In the genomic region with DNA sequence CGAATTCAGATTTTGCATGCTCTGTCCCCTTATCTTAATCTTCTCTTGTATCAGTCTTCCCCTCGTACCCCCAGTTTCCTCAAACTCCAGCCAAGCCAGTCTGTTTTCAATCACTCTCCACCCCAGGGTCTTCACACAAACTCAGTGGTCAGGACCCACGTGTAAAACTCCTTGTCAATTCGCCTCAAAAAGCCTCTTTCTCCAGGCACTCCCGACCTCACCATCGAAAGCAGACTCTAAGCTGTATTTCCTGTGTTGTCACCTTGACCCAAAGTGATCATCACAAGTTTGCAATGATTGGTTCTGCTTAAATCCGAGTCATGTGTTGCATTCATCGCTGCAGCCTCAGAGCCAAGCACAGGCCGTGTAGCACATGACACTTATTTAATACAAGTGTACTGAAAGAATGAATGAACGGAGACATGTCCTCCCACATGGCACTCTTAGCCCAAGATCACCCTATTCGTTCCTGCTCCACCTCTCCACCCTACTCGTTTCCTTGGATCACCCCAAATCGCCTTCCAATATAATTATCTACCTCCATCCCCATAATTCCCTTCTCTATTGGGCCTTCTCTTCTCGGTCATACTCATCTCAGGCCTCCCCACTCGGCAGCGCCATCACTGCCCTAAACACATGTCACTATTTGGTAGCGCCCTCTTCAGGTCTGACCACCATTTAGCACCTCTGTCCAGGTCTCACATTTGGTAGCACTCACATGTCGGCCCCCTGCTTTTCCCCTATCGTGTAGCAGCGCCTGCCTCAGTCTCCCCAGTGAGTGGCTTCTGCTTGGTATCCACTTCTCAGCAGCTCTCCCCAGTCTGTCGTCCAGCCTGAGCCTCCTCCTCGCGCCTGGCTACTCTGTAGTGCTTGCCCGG, we compare ENCODE assay signal across 8 mouse cellular contexts. TPM values are rescaled to one million over a fixed set of nuclear protein-coding genes. Genes with fewer than 3 reads are reported as not detected.
DNase-seq lines count a peak whose midpoint lies in the region; ATAC-seq and TF ChIP-seq lines count a peak whose summit lies in the region.

No protein-coding gene starts in this region.

- H3K27ac ChIP-seq in heart, embryonic 13.5 days (replicated peaks) = peak overlapping the region; percentile 88
- H3K27ac ChIP-seq in ES-Bruce4 (ENCODE audit: insufficient read depth, low read length) = peak overlapping the region; percentile 4; the same call in 1 of the 2 replicates
- peak overlapping the region; percentile 85; the same call in 1 of the 2 replicates for H3K27ac ChIP-seq in limb, embryonic 13.5 days
- peak overlapping the region; percentile 78 for H3K27ac ChIP-seq in midbrain, postnatal 0 days (ENCODE audit: low read depth, low read length)

- no peaks in the 10 kb centered on the region for H3K27me3 ChIP-seq in heart, embryonic 13.5 days (replicated peaks)
- no peaks in the 10 kb centered on the region for H3K27me3 ChIP-seq in ES-Bruce4 (ENCODE audit: control insufficient read depth, insufficient read depth, low read length, poor library complexity, severe bottlenecking)
- no peaks in the 10 kb centered on the region for H3K27me3 ChIP-seq in limb, embryonic 13.5 days
- no peaks in the 10 kb centered on the region for H3K27me3 ChIP-seq in midbrain, postnatal 0 days (ENCODE audit: insufficient read depth, low read length)

- no peaks in the 10 kb centered on the region for H3K9me3 ChIP-seq in heart, embryonic 13.5 days
- H3K9me3 ChIP-seq in ES-Bruce4 (replicated peaks; ENCODE audit: control insufficient read depth, insufficient read depth, low read length, poor library complexity, severe bottlenecking) = no peaks in the 10 kb centered on the region
- no peaks in the 10 kb centered on the region for H3K9me3 ChIP-seq in limb, embryonic 13.5 days
- H3K9me3 ChIP-seq in midbrain, postnatal 0 days (ENCODE audit: low read length) = no peaks in the 10 kb centered on the region

- TF ChIP-seq CTCF in ES-Bruce4 (IDR thresholded peaks at IDR 0.05; ENCODE audit: low read depth, low read length) = peak; percentile 71
- TF ChIP-seq CTCF in midbrain, postnatal 0 days (IDR thresholded peaks at IDR 0.05) = peak; percentile 75

- WGBS in heart, embryonic 13.5 days = 3% methylated on average over 24 of the region's 24 CpGs
- WGBS in limb, embryonic 13.5 days = 6% methylated on average over 24 of the region's 24 CpGs
- 7% methylated on average over 24 of the region's 24 CpGs for WGBS in midbrain, postnatal 0 days

- H3K4me3 ChIP-seq in heart, embryonic 13.5 days = peak overlapping the region; percentile 90
- peak overlapping the region; percentile 83 for H3K4me3 ChIP-seq in ES-Bruce4 (ENCODE audit: low read depth, low read length)
- H3K4me3 ChIP-seq in limb, embryonic 13.5 days = peak overlapping the region; percentile 88
- peak overlapping the region; percentile 82 for H3K4me3 ChIP-seq in midbrain, postnatal 0 days (ENCODE audit: low read depth, low read length)

- peak overlapping the region; percentile 89 for H3K4me2 ChIP-seq in heart, embryonic 13.5 days
- H3K4me2 ChIP-seq in limb, embryonic 13.5 days (replicated peaks) = peak overlapping the region; percentile 84
- H3K4me2 ChIP-seq in midbrain, postnatal 0 days (ENCODE audit: low read depth, low read length, poor library complexity, severe bottlenecking) = peak overlapping the region; percentile 62

- H3K36me3 ChIP-seq in heart, embryonic 13.5 days = peaks cover 38% of the 10 kb centered on the region
- peaks cover 6% of the 10 kb centered on the region for H3K36me3 ChIP-seq in ES-Bruce4 (ENCODE audit: control insufficient read depth, insufficient read depth, low read length, poor library complexity, severe bottlenecking)
- H3K36me3 ChIP-seq in limb, embryonic 13.5 days = peaks cover 38% of the 10 kb centered on the region
- peaks cover 13% of the 10 kb centered on the region for H3K36me3 ChIP-seq in midbrain, postnatal 0 days (ENCODE audit: insufficient read depth, low read length)

- intact Hi-C loops in heart, postnatal 25 days (cut with DNase I) = loop anchor here (2.0 kb wide), 1 partner anchor 34 kb away; no protein-coding TSS in a partner anchor

- DNase-seq in heart, postnatal 25 days (ENCODE audit: low spot score) = no peak
- DNase-seq in cerebellum, adult 9-10 months = peak; percentile 89
- peak; percentile 69 to 74 for DNase-seq in frontal cortex, postnatal 36 days (ENCODE audit: low spot score in 2 of 2)
- DNase-seq in midbrain, postnatal 0 days (ENCODE audit: low spot score) = peak; percentile 87
- no peak for DNase-seq in yolk sac, embryonic 10.5 days (ENCODE audit: low spot score)

- peaks cover 55% of the 10 kb centered on the region for H3K4me1 ChIP-seq in heart, embryonic 13.5 days
- peaks cover 2% of the 10 kb centered on the region for H3K4me1 ChIP-seq in ES-Bruce4 (ENCODE audit: control insufficient read depth, insufficient read depth, low read length)
- peaks cover 36% of the 10 kb centered on the region for H3K4me1 ChIP-seq in limb, embryonic 13.5 days
- peaks cover 12% of the 10 kb centered on the region for H3K4me1 ChIP-seq in midbrain, postnatal 0 days (ENCODE audit: insufficient read depth, low read length)

- peak; percentile 65; the same call in 1 of the 2 replicates for ATAC-seq in heart, embryonic 13.5 days (ENCODE audit: extremely low read depth, insufficient number of reproducible peaks, low FRiP score, low TSS enrichment)
- ATAC-seq in limb, embryonic 13.5 days (ENCODE audit: low FRiP score, low read depth) = peak; percentile 38
- peak; percentile 70 for ATAC-seq in midbrain, postnatal 0 days (ENCODE audit: low FRiP score)

- H3K9ac ChIP-seq in heart, embryonic 13.5 days = peak overlapping the region; percentile 92
- peak overlapping the region; percentile 78 for H3K9ac ChIP-seq in ES-Bruce4 (ENCODE audit: low read depth, poor library complexity, severe bottlenecking)
- H3K9ac ChIP-seq in limb, embryonic 13.5 days = peak overlapping the region; percentile 87
- peak overlapping the region; percentile 91 for H3K9ac ChIP-seq in midbrain, postnatal 0 days (replicated peaks; ENCODE audit: low read length, poor library complexity, severe bottlenecking)

- no peak for TF ChIP-seq POLR2A in ES-Bruce4 (IDR thresholded peaks at IDR 0.05; ENCODE audit: insufficient read depth, low read length)

- no peak for TF ChIP-seq EP300 in ES-Bruce4 (IDR thresholded peaks at IDR 0.05; ENCODE audit: insufficient read depth, low read depth, low read length)

RNA-seq across cellular contexts. Expression of a gene that starts 0.8 kb away (rescaled TPM):
- 82.3 and 94.0 TPM in 2 replicates for polyA plus RNA-seq in heart, embryonic 13.5 days (2015; fragmentation: Nextera tagmentation; extraction: Ambion mirVana)
- total RNA-seq in heart, postnatal 25 days (2021) = 100 to 1,000 TPM in 1 of 2 experiments, 10 to 100 TPM in 1; 97.5 to 102 TPM
- polyA plus RNA-seq in ES-Bruce4 (2011; ENCODE audit: insufficient read depth, insufficient read length, low read depth, missing spikeins) = 106 and 107 TPM in 2 replicates
- 115 and 118 TPM in 2 replicates for polyA plus RNA-seq in limb, embryonic 13.5 days (2015; fragmentation: Nextera tagmentation; extraction: Ambion mirVana)
- total RNA-seq in midbrain, postnatal 0 days (2014; rRNA removed) = 56.4 and 61.0 TPM in 2 replicates
- polyA plus RNA-seq in midbrain, postnatal 0 days (2015; fragmentation: Nextera tagmentation; extraction: Ambion mirVana) = 144 and 145 TPM in 2 replicates

RNA-seq across cellular contexts. Expression of a gene that starts 34.4 kb away (rescaled TPM):
- polyA plus RNA-seq in heart, embryonic 13.5 days (2015; fragmentation: Nextera tagmentation; extraction: Ambion mirVana) = 25.5 and 25.8 TPM in 2 replicates
- total RNA-seq in heart, postnatal 25 days (2021) = 1 to 10 TPM; 5.2 to 6.5 TPM
- 4.2 and 4.4 TPM in 2 replicates for polyA plus RNA-seq in ES-Bruce4 (2011; ENCODE audit: insufficient read depth, insufficient read length, low read depth, missing spikeins)
- polyA plus RNA-seq in limb, embryonic 13.5 days (2015; fragmentation: Nextera tagmentation; extraction: Ambion mirVana) = 33.0 and 33.1 TPM in 2 replicates
- 5.5 and 5.8 TPM in 2 replicates for total RNA-seq in midbrain, postnatal 0 days (2014; rRNA removed)
- polyA plus RNA-seq in midbrain, postnatal 0 days (2015; fragmentation: Nextera tagmentation; extraction: Ambion mirVana) = 2.0 and 2.5 TPM in 2 replicates

RNA-seq across cellular contexts. Expression of a gene that starts 35.3 kb away (rescaled TPM):
- 26.7 and 26.8 TPM in 2 replicates for polyA plus RNA-seq in heart, embryonic 13.5 days (2015; fragmentation: Nextera tagmentation; extraction: Ambion mirVana)
- total RNA-seq in heart, postnatal 25 days (2021) = 1 to 10 TPM; 1.8 to 1.9 TPM
- 11.9 and 14.0 TPM in 2 replicates for polyA plus RNA-seq in ES-Bruce4 (2011; ENCODE audit: insufficient read depth, insufficient read length, low read depth, missing spikeins)
- 12.9 and 14.9 TPM in 2 replicates for polyA plus RNA-seq in limb, embryonic 13.5 days (2015; fragmentation: Nextera tagmentation; extraction: Ambion mirVana)
- total RNA-seq in midbrain, postnatal 0 days (2014; rRNA removed) = 13.6 and 16.9 TPM in 2 replicates
- 2.0 and 2.7 TPM in 2 replicates for polyA plus RNA-seq in midbrain, postnatal 0 days (2015; fragmentation: Nextera tagmentation; extraction: Ambion mirVana)

RNA-seq across cellular contexts. Expression of a gene that starts 44.1 kb away (rescaled TPM):
- polyA plus RNA-seq in heart, embryonic 13.5 days (2015; fragmentation: Nextera tagmentation; extraction: Ambion mirVana) = 0.09 and 0.14 TPM in 2 replicates
- total RNA-seq in heart, postnatal 25 days (2021) = not detected
- polyA plus RNA-seq in ES-Bruce4 (2011; ENCODE audit: insufficient read depth, insufficient read length, low read depth, missing spikeins) = 1.1 and 1.2 TPM in 2 replicates
- polyA plus RNA-seq in limb, embryonic 13.5 days (2015; fragmentation: Nextera tagmentation; extraction: Ambion mirVana) = 0.27 and 0.31 TPM in 2 replicates
- 48.8 and 49.0 TPM in 2 replicates for total RNA-seq in midbrain, postnatal 0 days (2014; rRNA removed)
- polyA plus RNA-seq in midbrain, postnatal 0 days (2015; fragmentation: Nextera tagmentation; extraction: Ambion mirVana) = 9.0 and 9.2 TPM in 2 replicates

RNA-seq across cellular contexts. Expression of a gene that starts 46.9 kb away (rescaled TPM):
- 0.10 TPM in 1 of 2 replicates, not detected in the other for polyA plus RNA-seq in heart, embryonic 13.5 days (2015; fragmentation: Nextera tagmentation; extraction: Ambion mirVana)
- total RNA-seq in heart, postnatal 25 days (2021) = under 1 TPM; 0.14 to 0.16 TPM
- polyA plus RNA-seq in ES-Bruce4 (2011; ENCODE audit: insufficient read depth, insufficient read length, low read depth, missing spikeins) = 0.29 and 3.3 TPM in 2 replicates
- polyA plus RNA-seq in limb, embryonic 13.5 days (2015; fragmentation: Nextera tagmentation; extraction: Ambion mirVana) = 0.06 and 0.17 TPM in 2 replicates
- total RNA-seq in midbrain, postnatal 0 days (2014; rRNA removed) = 3.9 and 5.1 TPM in 2 replicates
- 6.8 and 7.6 TPM in 2 replicates for polyA plus RNA-seq in midbrain, postnatal 0 days (2015; fragmentation: Nextera tagmentation; extraction: Ambion mirVana)

Comparison
In these comparisons a context has a peak if more than half of its experiments do, and no peak if none do; other contexts are left out.
1. H3K27ac ChIP-seq: peak in every context shown above with its lines; median percentile 88 in heart, embryonic 13.5 days; 85 in limb, embryonic 13.5 days; 78 in midbrain, postnatal 0 days; 4 in ES-Bruce4.
2. DNase-seq: peak in cerebellum, adult 9-10 months (single experiment), frontal cortex, postnatal 36 days (2 of 2) and midbrain, postnatal 0 days (single experiment); none in heart, postnatal 25 days (single experiment) and yolk sac, embryonic 10.5 days (single experiment).
3. Peak in every context shown above with its lines, with median percentiles within 50 percentile points of each other: ATAC-seq, H3K4me2 ChIP-seq, H3K4me3 ChIP-seq and H3K9ac ChIP-seq.